ENCODE assay signal across 8 mouse cellular contexts in genomic region chr2:118976941-118977340, GRCm38 (mm10). TPM values are rescaled to one million over a fixed set of nuclear protein-coding genes. Genes with fewer than 3 reads are reported as not detected.
A peak's percentile ranks its signal among the peaks of the same experiment; 100 is the strongest.
DNase-seq lines count a peak whose midpoint lies in the region; ATAC-seq lines count a peak whose summit lies in the region.

No protein-coding gene starts in this region.

- no peak for ATAC-seq in heart, embryonic 13.5 days (ENCODE audit: extremely low read depth, insufficient number of reproducible peaks, low FRiP score, low TSS enrichment)
- ATAC-seq in hindbrain, embryonic 15.5 days (ENCODE audit: low FRiP score, low read depth) = no peak
- ATAC-seq in midbrain, embryonic 15.5 days (replicated peaks) = no peak

- H3K36me3 ChIP-seq in heart, embryonic 13.5 days = no peaks in the 10 kb centered on the region
- H3K36me3 ChIP-seq in hindbrain, embryonic 15.5 days = no peaks in the 10 kb centered on the region
- H3K36me3 ChIP-seq in midbrain, embryonic 15.5 days (replicated peaks) = no peaks in the 10 kb centered on the region

- DNase-seq in heart, postnatal 25 days (ENCODE audit: low spot score) = no peak
- DNase-seq in gastrocnemius, adult 8-10 months (ENCODE audit: low spot score in 2 of 2) = no peak
- no peak for DNase-seq in adrenal gland, postnatal 4 days (ENCODE audit: low spot score in 2 of 2)
- no peak for DNase-seq in kidney, postnatal 36 days

- intact Hi-C loops in heart, postnatal 25 days (cut with DNase I) = loop anchor here (10.0 kb wide), 1 partner anchor 342 kb away; no protein-coding TSS in a partner anchor

- peak overlapping the region; percentile 90 for H3K4me2 ChIP-seq in heart, embryonic 13.5 days
- H3K4me2 ChIP-seq in hindbrain, embryonic 15.5 days = peak overlapping the region; percentile 93
- H3K4me2 ChIP-seq in midbrain, embryonic 15.5 days = peak overlapping the region; percentile 90

- peaks cover 15% of the 10 kb centered on the region for H3K4me1 ChIP-seq in heart, embryonic 13.5 days
- H3K4me1 ChIP-seq in brown adipose tissue, adult 24 weeks (ENCODE audit: control insufficient read depth, insufficient read depth, insufficient read length, low read length) = no peaks in the 10 kb centered on the region
- H3K4me1 ChIP-seq in hindbrain, embryonic 15.5 days (replicated peaks) = peaks cover 15% of the 10 kb centered on the region
- peaks cover 15% of the 10 kb centered on the region for H3K4me1 ChIP-seq in midbrain, embryonic 15.5 days

- H3K4me3 ChIP-seq in heart, embryonic 13.5 days = peak overlapping the region; percentile 65
- H3K4me3 ChIP-seq in brown adipose tissue, adult 24 weeks (ENCODE audit: insufficient read depth, low read depth, low read length) = peak overlapping the region; percentile 65; the same call in 1 of the 2 replicates
- H3K4me3 ChIP-seq in hindbrain, embryonic 15.5 days = peak overlapping the region; percentile 58
- peak overlapping the region; percentile 60 for H3K4me3 ChIP-seq in midbrain, embryonic 15.5 days

- H3K27me3 ChIP-seq in heart, embryonic 13.5 days (replicated peaks) = peaks cover 40% of the 10 kb centered on the region
- H3K27me3 ChIP-seq in hindbrain, embryonic 15.5 days = peaks cover 37% of the 10 kb centered on the region
- H3K27me3 ChIP-seq in midbrain, embryonic 15.5 days (replicated peaks) = peaks cover 31% of the 10 kb centered on the region

- no peaks in the 10 kb centered on the region for H3K9me3 ChIP-seq in heart, embryonic 13.5 days
- H3K9me3 ChIP-seq in hindbrain, embryonic 15.5 days = no peaks in the 10 kb centered on the region
- H3K9me3 ChIP-seq in midbrain, embryonic 15.5 days = no peaks in the 10 kb centered on the region

- H3K9ac ChIP-seq in heart, embryonic 13.5 days = peak overlapping the region; percentile 84
- peak overlapping the region; percentile 58; the same call in 1 of the 2 replicates for H3K9ac ChIP-seq in hindbrain, embryonic 15.5 days
- H3K9ac ChIP-seq in midbrain, embryonic 15.5 days = no peak overlapping the region

- WGBS in heart, embryonic 13.5 days = 12% methylated on average over 5 of the region's 5 CpGs
- WGBS in hindbrain, embryonic 15.5 days = 18% methylated on average over 5 of the region's 5 CpGs
- WGBS in midbrain, embryonic 15.5 days = 15% methylated on average over 5 of the region's 5 CpGs

- H3K27ac ChIP-seq in heart, embryonic 13.5 days (replicated peaks) = no peak overlapping the region
- no peak overlapping the region for H3K27ac ChIP-seq in brown adipose tissue, adult 24 weeks (replicated peaks; ENCODE audit: low read depth, low read length)
- H3K27ac ChIP-seq in hindbrain, embryonic 15.5 days (replicated peaks) = no peak overlapping the region
- no peak overlapping the region for H3K27ac ChIP-seq in midbrain, embryonic 15.5 days

RNA-seq across cellular contexts. Expression of gene Chst14, which starts 50.6 kb away (rescaled TPM):
- polyA plus RNA-seq in heart, embryonic 13.5 days (2015; fragmentation: Nextera tagmentation; extraction: Ambion mirVana) = 19.4 and 21.6 TPM in 2 replicates
- total RNA-seq in heart, postnatal 25 days (2021) = 1 to 10 TPM; 9.3 to 9.8 TPM
- 4.2 and 4.7 TPM in 2 replicates for polyA plus RNA-seq in brown adipose tissue, adult 24 weeks (2012; ENCODE audit: insufficient read depth, insufficient read length, missing spikeins)
- 6.2 and 6.9 TPM in 2 replicates for polyA plus RNA-seq in hindbrain, embryonic 15.5 days (2015; fragmentation: Nextera tagmentation; extraction: Ambion mirVana)
- 4.7 and 6.0 TPM in 2 replicates for polyA plus RNA-seq in midbrain, embryonic 15.5 days (2015; fragmentation: Nextera tagmentation; extraction: Ambion mirVana)
- 1 to 10 TPM; 1.0 to 2.3 (median 1.9) TPM for total RNA-seq in gastrocnemius, adult 8-10 months (2022)
- 10 to 100 TPM; 23.0 to 24.5 TPM for total RNA-seq in adrenal gland, postnatal 4 days (2021)

RNA-seq across cellular contexts. Expression of gene Ccdc32, which starts 52.3 kb away (rescaled TPM):
- polyA plus RNA-seq in heart, embryonic 13.5 days (2015; fragmentation: Nextera tagmentation; extraction: Ambion mirVana) = 16.0 and 17.6 TPM in 2 replicates
- 10 to 100 TPM; 10.0 to 13.0 TPM for total RNA-seq in heart, postnatal 25 days (2021)
- 13.3 and 19.1 TPM in 2 replicates for polyA plus RNA-seq in brown adipose tissue, adult 24 weeks (2012; ENCODE audit: insufficient read depth, insufficient read length, missing spikeins)
- polyA plus RNA-seq in hindbrain, embryonic 15.5 days (2015; fragmentation: Nextera tagmentation; extraction: Ambion mirVana) = 37.0 and 39.0 TPM in 2 replicates
- 37.1 and 38.5 TPM in 2 replicates for polyA plus RNA-seq in midbrain, embryonic 15.5 days (2015; fragmentation: Nextera tagmentation; extraction: Ambion mirVana)
- 1 to 10 TPM; 2.9 to 5.4 (median 4.2) TPM for total RNA-seq in gastrocnemius, adult 8-10 months (2022)
- 10 to 100 TPM; 20.0 to 20.2 TPM for total RNA-seq in adrenal gland, postnatal 4 days (2021)

RNA-seq across cellular contexts. Expression of gene Rpusd2, which starts 57.6 kb away (rescaled TPM):
- 4.1 and 4.6 TPM in 2 replicates for polyA plus RNA-seq in heart, embryonic 13.5 days (2015; fragmentation: Nextera tagmentation; extraction: Ambion mirVana)
- total RNA-seq in heart, postnatal 25 days (2021) = 1 to 10 TPM; 4.2 to 4.8 TPM
- polyA plus RNA-seq in brown adipose tissue, adult 24 weeks (2012; ENCODE audit: insufficient read depth, insufficient read length, missing spikeins) = 1.4 and 2.3 TPM in 2 replicates
- 3.7 and 4.8 TPM in 2 replicates for polyA plus RNA-seq in hindbrain, embryonic 15.5 days (2015; fragmentation: Nextera tagmentation; extraction: Ambion mirVana)
- polyA plus RNA-seq in midbrain, embryonic 15.5 days (2015; fragmentation: Nextera tagmentation; extraction: Ambion mirVana) = 4.6 and 4.9 TPM in 2 replicates
- total RNA-seq in gastrocnemius, adult 8-10 months (2022) = 1 to 10 TPM; 2.7 to 3.5 (median 3.3) TPM
- 1 to 10 TPM; 8.6 to 8.7 TPM for total RNA-seq in adrenal gland, postnatal 4 days (2021)
